Mouse (Mus musculus) embryonic facial prominence, embryonic 10.5 days (tissue): ENCODE data around the gene Pcbp2. TPM values are rescaled to one million over a fixed set of nuclear protein-coding genes. Genes with fewer than 3 reads are reported as not detected.

Experiments
- DNase-seq: peaks from one replicate; pipeline ENCODE4 v3.0.0-alpha.2; 2017; ENCODE audit warnings: low spot score
- H3K27ac ChIP-seq: fragments of 300-500 bp; sonication (generic); replicated peaks from 2 replicates; pipeline ENCODE4 v1.5.1; 2016; ENCODE audit warnings: mild to moderate bottlenecking
- H3K27me3 ChIP-seq: fragments of 300-500 bp; sonication (generic); replicated peaks from 2 replicates; pipeline ENCODE4 v1.6.1; 2016; ENCODE audit warnings: low read depth, mild to moderate bottlenecking; ENCODE audit not compliant: poor library complexity, severe bottlenecking
- H3K36me3 ChIP-seq: fragments of 300-500 bp; sonication (generic); replicated peaks from 2 replicates; pipeline ENCODE4 v1.6.1; 2016; ENCODE audit warnings: mild to moderate bottlenecking, moderate library complexity
- H3K4me1 ChIP-seq: fragments of 300-500 bp; sonication (generic); 2 replicates; pipeline ENCODE4 v1.6.1; 2016
- H3K4me3 ChIP-seq: fragments of 300-500 bp; sonication (generic); 2 replicates; pipeline ENCODE4 v1.5.1; 2016; ENCODE audit warnings: mild to moderate bottlenecking, moderate library complexity
- H3K9me3 ChIP-seq: fragments of 300-500 bp; sonication (generic); 2 replicates; pipeline ENCODE4 v1.6.1; 2016; ENCODE audit warnings: mild to moderate bottlenecking
- WGBS: fragments of 180-500 bp; shearing (Covaris S2); methylation state at CpG from one replicate; pipeline ENCODE4 v1.1.7; 2016; 5-methylcytosine and 5-hydroxymethylcytosine counted together
- polyA plus RNA-seq: library from polyadenylated mRNA; unstranded; fragments of >200 nt; fragmentation: Nextera tagmentation; extraction: Ambion mirVana; gene quantifications from 2 replicates; pipeline ENCODE4 v1.2.1, GENCODE M21; 2016

Gene Pcbp2
- polyA plus RNA-seq, 1 experiment from 2014 or later: 217 TPM

DNA sequence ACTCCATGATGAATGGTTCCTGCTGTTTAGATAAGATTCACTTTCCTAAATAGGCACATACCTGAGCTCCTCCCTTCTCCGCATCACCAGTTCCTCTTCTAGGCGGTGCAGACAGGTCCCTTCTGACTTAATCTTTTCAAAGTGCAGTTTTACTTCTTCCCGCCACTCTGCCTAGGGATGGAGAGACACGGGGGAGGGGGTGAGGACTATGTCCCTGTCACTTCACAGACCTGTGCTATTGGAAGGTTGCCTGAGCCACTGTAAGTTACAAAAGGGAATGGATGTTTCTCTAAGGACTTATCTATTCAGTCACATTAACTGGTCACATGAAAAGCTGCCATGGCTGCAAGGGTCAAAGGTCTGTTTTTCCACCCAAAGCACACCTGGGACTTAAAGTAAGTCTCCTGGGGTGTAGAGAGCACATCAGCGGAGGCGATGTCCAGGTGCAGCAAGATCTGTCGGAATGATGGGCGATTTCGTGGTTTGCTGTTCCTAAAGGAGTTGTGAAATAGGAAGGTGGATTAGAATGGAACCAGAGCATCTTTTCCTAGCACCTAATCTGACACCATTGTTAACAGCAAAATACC, 32.0 kb downstream of the Pcbp2 start:
- Histone ChIP-seq H3K36me3 (peaks cover 96% of the 10 kb centered on the region), H3K4me3 (no peak overlapping the region), H3K9me3 (no peaks in the 10 kb centered on the region), H3K4me1 (peaks cover 6% of the 10 kb centered on the region; the same call in 1 of the 2 replicates), H3K27ac (no peak overlapping the region), H3K27me3 (no peaks in the 10 kb centered on the region)
- WGBS: 78% methylated on average over 9 of the region's 9 CpGs
- DNase-seq: no peak

DNA sequence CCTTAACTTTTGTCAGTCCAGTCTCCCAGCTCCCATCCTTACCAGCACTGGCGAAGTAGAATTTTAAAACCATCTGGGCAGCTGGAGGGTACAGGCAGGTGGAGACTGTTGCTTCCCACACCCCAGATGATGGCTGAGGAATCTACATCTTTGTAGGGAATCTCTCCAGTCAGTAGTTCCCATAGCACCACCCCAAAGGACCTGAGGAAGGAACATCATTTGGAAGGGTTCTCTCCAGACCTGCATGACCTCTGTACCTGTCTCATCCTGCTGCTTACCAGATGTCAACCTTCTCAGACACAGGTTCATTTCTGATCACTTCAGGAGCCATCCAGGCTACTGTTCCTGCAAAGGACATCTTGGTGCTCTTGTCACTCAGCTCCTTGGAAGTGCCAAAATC, 33.1 kb downstream of the Pcbp2 start, which contains the start of gene Gm10337:
Gm10337 (plus strand) TSS at position 276 of the 400 bp plus-strand sequence.
- H3K9me3 ChIP-seq: no peaks in the 10 kb centered on the region
- WGBS: 93% methylated on average over 1 of the region's 1 CpGs
- no peaks in the 10 kb centered on the region for H3K27me3 ChIP-seq
- peaks cover 95% of the 10 kb centered on the region for H3K36me3 ChIP-seq
- DNase-seq: no peak
- no peak within 1 kb of the TSS for H3K27ac ChIP-seq
- H3K4me3 ChIP-seq: no peak within 1 kb of the TSS
- peaks cover 6% of the 10 kb centered on the region; the same call in 1 of the 2 replicates for H3K4me1 ChIP-seq

- Histone ChIP-seq H3K36me3 (peaks cover 93% of the 10 kb centered on the region), H3K27me3 (no peaks in the 10 kb centered on the region), H3K9me3 (no peaks in the 10 kb centered on the region), H3K27ac (no peak overlapping the region), H3K4me1 (peaks cover 6% of the 10 kb centered on the region; the same call in 1 of the 2 replicates), H3K4me3 (no peak overlapping the region)
- 89% methylated on average over 9 of the region's 9 CpGs for WGBS
- DNase-seq: no peak
These were observed 33.8 kb downstream of the Pcbp2 start for GRCm38 (mm10) chr15:102503924-102504782.

DNA sequence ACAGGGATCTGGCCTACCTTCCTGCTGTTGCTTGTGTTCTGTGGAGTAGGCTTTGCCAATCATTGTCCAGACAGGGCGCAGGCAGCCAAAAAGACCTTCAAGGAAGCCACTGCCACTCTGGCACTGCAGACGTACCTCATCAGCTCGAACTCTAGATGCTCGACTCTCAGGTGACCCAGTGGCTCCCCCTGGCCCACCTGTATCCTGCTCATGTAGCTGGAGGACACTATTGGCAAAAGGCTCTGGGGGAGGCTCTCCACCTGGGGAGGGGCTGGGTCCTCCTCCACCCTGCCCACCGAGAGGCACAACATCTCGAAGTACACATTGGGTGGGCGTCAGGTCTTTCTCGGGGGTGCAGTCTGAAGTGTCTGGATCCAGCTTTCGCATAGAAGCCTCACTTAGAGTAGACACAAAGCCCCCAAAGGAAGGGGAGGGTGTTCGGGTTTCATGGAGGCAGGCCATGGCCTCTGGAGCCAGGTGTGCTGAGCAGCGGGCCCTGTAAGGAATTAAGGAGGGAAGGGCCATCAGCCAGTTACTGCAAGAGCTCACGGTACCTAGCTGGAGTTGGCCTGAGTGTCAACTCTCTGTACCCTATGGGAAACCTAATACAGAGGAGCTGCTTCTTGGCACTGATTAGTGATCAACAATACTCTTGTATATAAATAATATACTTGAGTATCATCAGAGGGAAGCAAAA, 34.9 kb downstream of the Pcbp2 start:
- no peak overlapping the region for H3K4me3 ChIP-seq
- H3K36me3 ChIP-seq: peaks cover 83% of the 10 kb centered on the region
- 79% methylated on average over 12 of the region's 12 CpGs for WGBS
- no peak for DNase-seq
- no peaks in the 10 kb centered on the region for H3K27me3 ChIP-seq
- no peaks in the 10 kb centered on the region for H3K9me3 ChIP-seq
- no peak overlapping the region for H3K27ac ChIP-seq
- peaks cover 15% of the 10 kb centered on the region for H3K4me1 ChIP-seq

DNA sequence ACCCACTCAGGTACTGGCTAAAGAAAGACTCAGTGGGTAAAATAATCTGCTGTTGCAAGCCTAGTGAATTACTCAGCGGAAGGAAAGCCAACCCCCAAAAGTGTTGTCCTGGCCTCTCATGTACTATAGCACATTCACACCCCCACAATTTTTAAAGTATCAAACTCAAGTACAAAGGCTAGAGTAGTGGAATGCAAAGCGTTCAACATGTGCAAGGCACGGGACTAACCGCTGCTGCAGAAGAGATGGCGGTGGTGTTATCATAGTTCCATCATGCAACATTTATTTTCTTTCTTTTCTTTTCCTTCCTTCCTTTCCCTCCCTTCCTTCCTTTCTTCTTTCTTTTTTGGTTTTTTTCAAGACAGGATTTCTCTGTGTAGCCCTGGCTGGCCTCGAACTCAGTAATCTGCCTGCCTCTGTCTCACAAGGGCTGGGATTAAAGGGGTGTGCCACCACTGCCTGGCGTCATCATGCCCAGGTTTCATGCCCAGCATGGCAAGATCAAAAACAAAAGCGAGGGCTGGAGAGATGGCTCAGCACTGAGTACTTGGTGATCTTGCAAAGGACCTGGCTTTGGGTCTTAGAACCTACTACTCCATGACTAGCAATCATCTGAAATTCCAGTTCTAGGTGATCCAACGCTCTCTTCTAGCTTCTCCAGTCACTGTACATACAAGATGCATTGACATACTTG, 35.6 kb downstream of the Pcbp2 start:
- Histone ChIP-seq H3K36me3 (peaks cover 76% of the 10 kb centered on the region), H3K4me1 (peaks cover 22% of the 10 kb centered on the region), H3K9me3 (no peaks in the 10 kb centered on the region), H3K27ac (no peak overlapping the region), H3K27me3 (no peaks in the 10 kb centered on the region), H3K4me3 (no peak overlapping the region)
- 92% methylated on average over 9 of the region's 9 CpGs for WGBS
- no peak for DNase-seq

DNA sequence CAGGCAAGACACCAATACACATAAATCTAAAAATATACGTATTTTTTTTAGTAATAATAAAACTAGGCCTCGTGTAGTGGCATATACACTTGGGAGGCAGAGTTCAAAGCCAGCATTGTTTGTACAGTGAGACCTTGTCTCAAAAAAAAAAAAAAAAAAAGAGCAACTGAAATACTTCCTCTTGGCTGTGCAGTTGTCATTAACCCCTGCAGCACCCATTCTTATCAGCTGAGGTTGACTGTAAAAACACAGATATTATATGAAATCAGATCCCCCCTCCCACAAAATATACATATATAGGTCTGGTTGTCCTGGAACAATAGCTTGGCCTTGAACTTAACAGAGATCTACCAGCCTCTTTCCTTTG, 36.1 kb downstream of the Pcbp2 start:
- 69% methylated on average over 2 of the region's 2 CpGs for WGBS
- no peak for DNase-seq
- Histone ChIP-seq H3K9me3 (no peaks in the 10 kb centered on the region), H3K27me3 (no peaks in the 10 kb centered on the region), H3K36me3 (peaks cover 70% of the 10 kb centered on the region), H3K4me3 (no peak overlapping the region), H3K27ac (no peak overlapping the region), H3K4me1 (peaks cover 28% of the 10 kb centered on the region)

GRCm38 (mm10) chr15:102506864-102507263, 36.5 kb downstream of the Pcbp2 start:
- no peak for DNase-seq
- no peaks in the 10 kb centered on the region for H3K27me3 ChIP-seq
- no peak overlapping the region for H3K27ac ChIP-seq
- H3K9me3 ChIP-seq: no peaks in the 10 kb centered on the region
- H3K4me1 ChIP-seq: peaks cover 32% of the 10 kb centered on the region
- 92% methylated on average over 1 of the region's 1 CpGs for WGBS
- peaks cover 66% of the 10 kb centered on the region for H3K36me3 ChIP-seq
- no peak overlapping the region for H3K4me3 ChIP-seq

GRCm38 (mm10) chr15:102507561-102507960, 37.2 kb downstream of the Pcbp2 start:
- peaks cover 39% of the 10 kb centered on the region for H3K4me1 ChIP-seq
- peaks cover 59% of the 10 kb centered on the region for H3K36me3 ChIP-seq
- H3K27ac ChIP-seq: no peak overlapping the region
- H3K27me3 ChIP-seq: no peaks in the 10 kb centered on the region
- H3K4me3 ChIP-seq: no peak overlapping the region
- DNase-seq: no peak
- H3K9me3 ChIP-seq: no peaks in the 10 kb centered on the region

- no peaks in the 10 kb centered on the region for H3K9me3 ChIP-seq
- no peaks in the 10 kb centered on the region for H3K27me3 ChIP-seq
- no peak overlapping the region for H3K27ac ChIP-seq
- H3K4me3 ChIP-seq: no peak overlapping the region
- H3K36me3 ChIP-seq: peaks cover 52% of the 10 kb centered on the region
- H3K4me1 ChIP-seq: peaks cover 45% of the 10 kb centered on the region
- DNase-seq: no peak
- WGBS: 90% methylated on average over 3 of the region's 3 CpGs
These were observed 38.0 kb downstream of the Pcbp2 start for GRCm38 (mm10) chr15:102508336-102508735.

DNA sequence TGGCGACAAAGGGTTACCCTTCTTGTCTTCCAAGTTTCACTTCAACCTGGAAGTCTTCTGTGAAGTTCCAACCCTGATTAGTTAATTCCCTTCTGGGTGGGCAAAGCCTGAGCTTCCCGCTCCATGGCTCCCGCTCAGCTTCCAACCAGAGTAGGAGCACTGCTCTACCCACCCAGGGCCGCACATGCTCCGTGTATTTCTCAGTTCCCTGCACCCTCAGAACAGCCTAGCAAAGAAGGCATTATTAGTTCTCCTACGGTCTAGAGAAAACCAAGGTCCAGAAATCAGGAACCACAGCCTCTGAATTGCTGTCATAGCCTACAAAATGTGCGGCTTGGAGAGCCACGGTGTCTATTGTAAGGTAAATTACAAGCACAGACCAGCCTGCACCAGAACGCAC, 39.8 kb downstream of the Pcbp2 start:
- Histone ChIP-seq H3K4me3 (peak overlapping the region; percentile 73), H3K27me3 (no peaks in the 10 kb centered on the region), H3K9me3 (no peaks in the 10 kb centered on the region), H3K36me3 (peaks cover 34% of the 10 kb centered on the region), H3K4me1 (peaks cover 44% of the 10 kb centered on the region), H3K27ac (peak overlapping the region; percentile 88)
- 6% methylated on average over 9 of the region's 9 CpGs for WGBS
- no peak for DNase-seq

DNA sequence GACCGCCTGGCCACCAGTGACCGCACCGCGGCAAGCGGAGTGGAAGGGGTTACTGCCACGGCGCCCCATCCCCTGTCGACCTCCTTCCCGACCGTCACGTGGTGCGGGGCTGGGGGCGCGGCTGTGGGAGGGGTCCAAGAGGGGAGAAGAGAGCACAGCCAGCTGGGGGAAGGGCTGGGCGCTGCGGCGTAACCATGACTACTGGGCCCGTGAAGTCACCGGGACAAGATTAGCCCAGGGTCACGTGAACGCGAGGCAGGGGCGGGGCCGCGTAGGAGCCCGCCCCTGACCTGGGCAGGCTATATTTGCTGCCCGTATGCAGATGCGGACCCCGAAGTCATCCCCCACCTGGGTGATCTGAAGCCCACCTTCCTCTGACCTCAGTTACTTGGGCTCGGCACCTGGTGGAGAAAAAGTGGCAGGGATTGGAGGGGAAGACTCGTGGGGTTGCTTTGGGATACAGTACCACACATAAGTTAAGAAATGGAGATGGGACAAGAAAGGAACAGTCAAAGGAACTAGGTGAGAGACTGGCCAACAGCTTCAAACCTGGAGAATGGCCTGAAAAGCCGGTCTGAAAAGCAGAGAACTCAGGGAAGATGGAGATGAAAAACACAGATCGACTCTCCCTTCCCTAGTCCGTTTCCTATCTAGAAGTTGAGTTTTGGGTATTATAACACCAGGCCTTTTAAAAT, 40.4 kb downstream of the Pcbp2 start:
- H3K27ac ChIP-seq: peak overlapping the region; percentile 88
- 4% methylated on average over 34 of the region's 34 CpGs for WGBS
- no peaks in the 10 kb centered on the region for H3K9me3 ChIP-seq
- peak; percentile 99 for DNase-seq
- peaks cover 49% of the 10 kb centered on the region for H3K4me1 ChIP-seq
- H3K4me3 ChIP-seq: peak overlapping the region; percentile 73
- no peaks in the 10 kb centered on the region for H3K27me3 ChIP-seq
- H3K36me3 ChIP-seq: peaks cover 28% of the 10 kb centered on the region
